Mouse (Mus musculus): Measurements from ENCODE around the gene Mamdc2.

Mamdc2 gene

DNA sequence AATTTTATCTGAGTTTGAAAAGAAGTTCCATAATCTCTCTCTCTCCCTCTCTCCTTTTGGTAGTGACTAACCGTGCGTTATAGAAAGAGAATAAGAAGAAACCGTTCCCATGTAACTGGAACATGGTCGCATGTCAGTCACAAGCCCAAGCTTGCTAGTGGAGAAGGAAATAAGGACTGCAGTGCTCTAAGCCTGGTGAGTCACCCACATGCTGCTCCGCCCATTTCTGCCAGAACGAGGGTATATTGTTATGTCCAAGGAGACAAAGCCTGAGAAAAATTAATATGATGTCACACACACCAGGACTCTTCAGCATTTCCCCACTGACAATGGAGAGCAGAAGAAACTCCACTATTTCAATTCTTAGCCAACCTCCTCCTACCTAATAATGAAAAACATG is 93.5 kb downstream of the Mamdc2 start:
- no peak for DNase-seq (ENCODE audit: low spot score)

DNA sequence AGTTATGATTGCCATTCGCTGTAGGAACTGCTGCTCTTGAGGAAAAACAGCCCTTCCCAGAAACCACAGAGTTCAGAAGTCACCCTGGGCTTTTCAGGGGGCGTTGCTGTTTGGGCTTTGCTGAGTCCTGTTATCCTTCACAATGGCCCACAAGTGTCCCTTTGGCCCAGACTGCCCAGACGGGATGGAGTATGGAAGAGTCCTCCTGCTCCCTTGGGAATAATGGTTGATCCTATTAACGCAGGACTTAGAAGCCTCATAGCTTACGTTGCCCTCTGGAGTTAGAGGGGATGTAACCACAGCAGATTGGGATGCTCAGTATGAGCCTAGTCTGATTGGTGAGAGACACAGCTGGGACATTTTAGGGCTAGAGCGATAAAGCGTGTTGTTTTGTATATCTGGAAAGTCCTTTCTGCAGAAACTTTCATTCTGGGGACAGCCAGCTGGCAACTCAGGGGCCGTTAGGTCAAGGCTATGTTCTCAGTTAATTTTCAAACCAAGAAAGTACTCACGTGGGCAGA is 94.3 kb downstream of the Mamdc2 start:
- no peak for DNase-seq (ENCODE audit: low spot score)

DNA sequence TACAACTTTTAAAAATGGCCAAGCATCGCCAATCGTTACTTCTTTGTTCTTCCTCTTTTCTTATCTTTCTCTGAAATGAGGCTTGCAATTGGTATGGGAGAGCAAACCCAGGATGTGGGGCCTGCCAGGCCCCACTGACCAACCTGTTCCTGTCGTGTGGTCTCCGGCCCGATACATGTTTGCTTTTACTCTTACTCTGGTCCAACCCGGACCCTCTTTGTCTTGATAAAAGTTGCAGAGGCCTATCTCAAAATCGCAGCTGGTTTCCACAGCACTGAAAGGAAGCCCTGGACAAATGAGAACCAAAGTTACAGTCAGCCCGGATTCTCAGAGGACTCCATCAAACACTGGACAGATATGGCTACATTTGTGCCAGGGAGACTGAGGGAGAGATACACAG is 95.1 kb downstream of the Mamdc2 start:
- no peak for DNase-seq (ENCODE audit: low spot score)

DNA sequence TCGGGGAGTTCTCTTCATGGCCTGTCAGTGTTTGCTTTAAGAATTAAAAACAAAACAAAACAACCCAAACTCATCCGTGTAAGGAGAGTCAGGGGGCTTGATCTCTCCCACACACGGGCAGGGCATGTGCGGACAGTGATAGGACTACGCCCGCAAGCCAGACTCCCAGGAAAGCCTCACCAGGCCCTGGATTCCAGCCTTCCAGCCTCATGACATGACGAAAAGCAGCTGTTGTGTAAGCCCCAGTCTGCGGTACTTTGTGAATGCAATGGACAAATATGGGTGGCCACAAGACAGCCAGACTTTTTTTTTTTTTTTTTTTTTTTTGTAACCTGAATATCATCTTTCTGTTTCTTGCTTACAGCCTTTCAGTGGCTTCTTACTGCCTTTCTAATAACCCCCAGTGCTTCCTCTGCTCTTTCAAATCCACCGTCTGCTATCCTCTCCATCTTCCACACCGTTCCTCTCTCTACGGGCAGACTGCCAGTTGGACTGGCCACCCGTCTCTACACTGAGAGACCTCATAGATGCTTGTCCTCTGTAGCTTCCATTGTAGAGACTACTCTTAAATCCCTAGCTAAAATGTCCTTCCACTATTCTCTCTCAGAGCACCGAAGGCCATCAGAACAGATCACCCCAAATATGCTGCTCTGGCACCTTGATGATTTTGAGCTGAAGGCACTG is 96.3 kb downstream of the Mamdc2 start:
- no peak for DNase-seq (ENCODE audit: low spot score)

DNA sequence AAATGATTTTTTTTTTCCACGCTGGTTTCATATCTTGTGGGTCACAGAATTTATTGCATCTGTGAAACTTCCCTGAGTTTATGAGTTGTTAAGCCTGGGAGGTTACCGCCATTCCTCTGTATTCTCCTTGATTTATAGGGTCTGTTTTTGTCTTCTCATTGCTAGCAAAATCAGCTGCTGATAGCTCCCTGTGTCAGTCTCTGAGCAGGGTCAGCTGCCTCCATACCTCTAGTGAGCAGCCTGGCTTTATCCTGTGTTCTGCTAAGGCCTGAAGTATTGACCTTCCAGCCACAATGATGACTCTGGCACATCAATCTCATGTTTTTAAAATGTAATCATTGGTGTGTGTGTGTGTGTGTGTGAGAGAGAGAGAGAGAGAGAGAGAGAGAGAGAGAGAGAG is 98.3 kb downstream of the Mamdc2 start:
- DNase-seq (ENCODE audit: low spot score), result no peak

DNA sequence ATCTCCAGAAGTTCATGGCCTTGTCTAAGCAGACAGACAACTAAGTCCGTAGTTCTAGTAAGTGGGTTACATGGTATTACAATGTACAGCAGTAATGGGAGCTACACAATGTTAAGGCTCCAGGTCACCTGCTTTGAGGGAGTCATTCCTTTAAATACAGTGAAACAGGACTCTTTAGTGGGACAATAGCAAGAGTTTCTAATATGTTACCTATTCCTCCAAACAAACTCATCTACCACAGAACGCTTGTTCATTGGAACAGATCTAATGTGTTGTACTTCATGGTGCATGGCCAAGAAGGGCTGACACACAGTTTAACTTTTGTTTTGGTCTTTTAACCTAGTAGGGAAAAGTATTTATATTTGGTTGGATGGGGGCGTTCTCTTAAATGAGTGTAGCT is 105.5 kb downstream of the Mamdc2 start:
- no peak for DNase-seq (ENCODE audit: low spot score)

DNA sequence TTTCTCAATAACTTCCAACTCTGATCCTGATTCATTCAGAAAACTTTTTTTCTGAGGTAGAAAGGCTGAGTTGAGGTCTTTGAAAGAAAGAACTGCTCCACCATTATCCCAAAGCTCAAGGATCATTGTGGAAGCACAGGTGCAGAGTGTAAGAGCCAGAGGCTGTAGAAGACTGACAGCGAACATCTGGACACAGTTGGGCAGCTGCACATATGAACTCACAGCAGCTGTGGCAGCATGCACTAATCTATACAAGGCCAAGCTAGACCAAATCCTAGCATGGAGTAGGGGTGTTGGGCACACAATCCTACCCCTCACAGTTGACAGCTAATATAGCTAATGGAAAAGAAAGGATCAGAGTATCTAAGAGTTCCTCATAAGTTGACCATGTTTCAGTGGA is 115.4 kb downstream of the Mamdc2 start:
- DNase-seq (ENCODE audit: low spot score), result no peak

DNA sequence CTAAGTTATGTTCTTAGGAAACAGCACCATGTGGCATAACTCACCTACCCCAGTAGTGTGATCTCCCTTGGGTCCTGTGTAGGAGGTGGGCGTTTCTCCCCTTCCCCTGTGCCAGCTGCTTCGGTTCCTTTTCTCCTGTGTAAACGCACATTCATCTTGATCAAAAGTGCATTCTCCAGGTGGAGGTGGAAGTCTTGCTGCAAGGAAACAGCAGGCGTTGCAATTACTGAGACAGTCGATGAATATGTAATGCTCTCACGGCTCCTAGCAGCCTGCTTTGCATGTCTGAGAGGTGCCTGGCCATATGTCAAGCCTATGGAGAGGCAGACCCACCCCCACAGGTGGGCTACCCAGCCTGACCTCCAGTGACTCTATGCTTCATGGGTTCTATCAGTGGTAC is 117.4 kb downstream of the Mamdc2 start:
- peak; percentile 13 for DNase-seq (ENCODE audit: low spot score)

DNA sequence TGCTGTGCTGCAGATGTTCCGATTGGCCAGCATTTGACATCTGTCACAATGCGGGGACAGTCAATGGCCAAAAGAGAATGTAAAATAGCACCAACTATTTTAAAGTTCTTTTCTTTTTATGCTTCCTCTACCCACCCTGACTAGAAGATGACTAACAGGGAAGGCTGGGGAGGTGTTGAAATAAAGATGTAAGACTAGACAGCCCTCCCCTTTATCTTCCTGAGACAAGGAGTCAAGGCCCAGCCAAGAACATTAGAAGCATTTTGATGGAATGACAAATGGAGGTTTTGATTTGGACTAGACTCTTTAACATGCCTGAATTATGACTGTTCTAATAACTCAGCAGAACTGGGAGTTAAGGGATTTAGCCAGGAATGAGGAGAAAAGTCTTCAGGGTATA is 118.9 kb downstream of the Mamdc2 start:
- DNase-seq (ENCODE audit: low spot score), result no peak

DNA sequence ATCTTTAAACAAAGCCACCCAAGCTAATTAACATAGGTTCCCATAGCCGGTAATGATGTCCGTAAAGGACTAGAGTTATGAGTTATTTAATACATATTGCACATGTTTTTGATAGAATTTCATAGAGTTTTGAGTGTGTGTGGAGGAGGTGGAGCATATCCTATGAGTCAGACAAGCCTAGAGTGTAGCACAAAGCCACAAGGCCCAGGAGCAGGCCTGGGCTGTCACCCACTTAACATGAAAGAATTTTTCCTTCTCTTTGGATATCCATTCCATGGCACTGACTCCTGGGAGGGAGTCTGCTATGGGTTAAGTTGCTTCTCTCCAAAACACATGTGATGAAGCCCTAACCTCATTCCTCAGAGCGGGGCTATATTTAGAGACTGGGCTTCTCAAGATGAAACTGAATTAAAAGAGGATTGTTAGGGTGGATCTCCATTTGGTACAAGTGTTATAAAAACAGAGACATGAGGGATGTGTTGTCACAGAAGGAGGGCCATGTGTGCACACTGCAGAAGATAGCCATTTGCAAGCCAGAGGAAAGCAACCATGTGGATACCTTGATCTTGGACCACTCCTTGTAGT is 121.1 kb downstream of the Mamdc2 start:
- no peak for DNase-seq (ENCODE audit: low spot score)

DNA sequence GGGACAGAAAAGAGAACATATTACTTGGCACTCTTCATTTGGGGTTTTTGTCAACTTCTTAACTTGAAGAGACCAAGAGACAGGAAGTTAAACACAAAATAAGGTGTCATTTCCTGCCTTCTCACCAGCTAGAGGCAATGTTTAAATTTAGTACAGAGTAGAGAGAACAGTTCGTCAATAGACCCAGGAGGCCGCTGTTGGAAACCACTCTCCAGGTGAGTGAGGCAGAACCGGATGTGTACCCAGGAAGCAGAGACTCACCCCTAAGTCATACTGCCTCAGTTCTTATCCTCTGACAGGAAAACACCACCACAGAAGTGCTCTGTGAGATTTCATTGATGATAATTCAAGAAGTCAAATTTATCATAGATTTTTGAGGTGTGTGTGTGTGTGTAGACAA is 125.1 kb downstream of the Mamdc2 start:
- DNase-seq (ENCODE audit: low spot score), result no peak

DNA sequence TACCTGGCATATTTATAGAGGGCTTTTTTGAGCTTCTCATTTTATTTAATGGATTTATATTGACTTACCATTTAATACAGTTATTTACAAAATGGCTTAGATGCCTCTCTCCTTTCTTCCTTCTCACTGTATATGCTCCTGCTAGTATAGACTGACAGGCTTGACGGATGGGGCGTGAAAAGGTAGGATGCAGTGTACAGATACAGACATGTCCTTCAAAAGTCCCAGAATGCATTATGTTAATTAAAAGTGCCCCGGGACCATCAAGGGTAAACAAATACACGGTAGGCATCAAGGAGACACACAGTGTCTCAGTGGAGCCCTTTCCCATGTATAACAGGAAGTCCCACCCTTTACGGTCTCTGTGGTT is 130.3 kb downstream of the Mamdc2 start:
- DNase-seq (ENCODE audit: low spot score), result no peak

DNA sequence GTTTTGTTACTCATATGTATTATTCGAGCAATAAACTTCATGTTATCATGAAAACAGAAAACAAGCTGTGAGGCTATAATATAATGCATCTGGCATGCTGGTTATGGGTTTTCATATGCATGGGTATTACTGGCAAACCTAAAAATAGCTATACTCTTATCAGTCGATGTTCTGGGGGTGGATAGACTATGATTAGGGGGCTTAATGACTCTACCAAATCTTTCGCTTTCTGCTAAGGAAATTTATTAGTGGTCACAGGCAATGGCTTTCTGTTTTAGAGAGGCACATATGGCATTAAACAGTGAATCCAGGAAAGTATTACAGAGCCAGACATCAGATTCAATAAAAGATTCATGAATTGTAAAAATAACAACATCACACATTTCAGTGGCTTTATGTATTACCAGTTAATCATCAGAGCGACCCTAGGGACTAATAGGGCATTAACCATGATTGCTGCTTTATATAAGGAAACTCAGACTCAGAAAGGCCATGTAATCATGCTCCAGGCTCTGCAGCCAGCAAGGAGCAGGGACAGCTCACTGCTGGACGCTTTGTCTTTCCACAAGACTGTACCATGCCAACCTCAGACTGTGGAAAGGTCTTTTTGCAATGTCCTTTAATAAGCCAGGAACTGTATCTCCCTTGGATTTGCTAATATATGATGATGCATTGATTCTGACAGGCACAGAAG is 130.8 kb downstream of the Mamdc2 start:
- no peak for DNase-seq (ENCODE audit: low spot score)

DNA sequence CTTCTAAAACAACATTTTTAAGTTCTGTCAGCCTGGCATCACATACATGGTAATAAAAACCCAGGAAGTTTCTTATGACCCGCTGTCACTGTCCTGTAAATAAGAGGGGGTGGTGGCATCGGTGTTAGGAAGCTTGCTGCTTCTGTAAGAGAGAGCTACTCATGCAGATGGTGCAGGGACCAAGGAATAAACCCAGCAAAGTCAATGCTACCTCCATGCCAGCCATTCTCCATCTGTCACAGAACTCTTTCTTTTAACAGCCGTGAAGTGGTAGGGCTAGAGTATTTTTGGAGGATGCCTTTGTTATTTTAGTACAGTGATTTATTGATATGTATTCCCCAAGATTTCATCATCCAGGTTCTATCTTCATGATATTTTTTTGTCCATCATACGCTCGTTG is 131.4 kb downstream of the Mamdc2 start:
- no peak for DNase-seq (ENCODE audit: low spot score)

DNA sequence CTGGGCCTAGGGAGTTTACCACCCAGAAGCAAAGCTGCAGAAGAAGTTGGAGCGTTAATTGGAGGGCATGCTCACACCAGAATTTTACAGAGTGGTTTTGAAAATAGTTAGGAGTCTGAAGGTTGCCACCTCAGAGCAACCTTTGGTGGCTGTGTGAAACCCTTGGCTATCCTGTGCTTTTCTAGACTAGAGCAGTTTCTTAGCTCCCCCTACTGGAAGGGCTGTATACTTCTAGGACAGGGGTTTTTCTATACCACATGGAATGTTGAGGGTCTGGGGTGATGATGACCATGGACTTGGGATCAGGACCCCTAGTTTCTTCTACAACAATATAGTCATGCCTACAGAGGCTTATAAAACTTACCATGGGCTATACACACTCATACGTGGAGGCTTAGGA is 138.3 kb downstream of the Mamdc2 start:
- no peak for DNase-seq (ENCODE audit: low spot score)

DNA sequence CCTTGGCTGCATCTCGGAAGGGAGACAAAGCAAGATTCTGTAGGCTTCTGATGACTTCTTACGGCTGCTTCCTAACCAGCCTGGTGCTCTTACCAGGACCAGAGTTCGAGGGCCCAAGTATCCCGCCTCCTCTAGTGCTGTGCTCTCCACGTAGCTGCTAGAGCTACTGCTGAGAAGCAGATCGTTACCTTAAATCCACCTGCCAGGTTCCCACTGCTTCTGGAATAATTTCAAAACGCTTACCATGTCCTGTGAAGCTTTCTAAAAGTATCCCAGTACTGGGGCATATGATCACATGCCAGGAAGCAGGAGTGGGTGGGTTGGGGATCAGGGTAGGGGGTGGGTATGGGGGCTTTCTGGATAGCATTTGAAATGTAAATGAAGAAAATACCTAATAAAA is 141.6 kb downstream of the Mamdc2 start:
- no peak for DNase-seq (ENCODE audit: low spot score)

DNA sequence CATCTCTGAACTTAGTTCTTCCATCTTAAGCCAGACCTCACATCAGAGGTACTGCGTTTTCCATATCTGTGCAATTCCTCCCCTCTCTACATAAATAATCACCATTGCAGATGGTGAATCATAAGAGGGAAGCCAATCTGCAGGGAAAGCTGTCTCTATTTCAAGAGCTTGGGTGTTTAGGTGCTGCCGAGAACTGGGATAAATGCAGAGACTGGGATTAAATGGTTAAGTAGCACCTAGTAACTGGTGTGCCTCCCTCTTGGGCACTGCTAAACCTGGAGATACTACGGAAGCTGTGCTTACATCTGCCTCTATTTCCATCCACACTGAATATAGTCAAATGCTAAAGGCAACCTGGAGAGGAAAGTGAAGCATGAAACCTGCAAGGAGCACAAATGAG is 148.3 kb downstream of the Mamdc2 start:
- no peak for DNase-seq (ENCODE audit: low spot score)

DNA sequence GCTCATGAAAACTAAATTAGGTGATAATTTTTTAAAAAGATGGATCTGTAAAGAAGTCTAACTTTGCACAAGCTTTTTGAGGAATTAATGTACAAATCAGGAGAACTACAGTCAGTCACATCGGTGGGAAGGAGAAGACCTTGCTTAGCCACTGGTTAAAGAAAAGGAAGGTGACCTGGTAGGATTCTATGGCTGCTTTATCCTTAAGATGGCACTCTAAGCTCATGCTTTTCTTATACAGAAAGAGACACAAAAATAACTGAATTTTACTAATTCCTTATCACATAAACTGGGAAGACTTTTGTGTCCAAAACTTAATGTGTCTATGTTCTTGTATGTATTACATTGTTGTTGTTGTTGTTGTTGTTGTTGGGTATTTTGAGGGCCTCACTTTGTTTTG is 149.3 kb downstream of the Mamdc2 start:
- no peak for DNase-seq (ENCODE audit: low spot score)

DNA sequence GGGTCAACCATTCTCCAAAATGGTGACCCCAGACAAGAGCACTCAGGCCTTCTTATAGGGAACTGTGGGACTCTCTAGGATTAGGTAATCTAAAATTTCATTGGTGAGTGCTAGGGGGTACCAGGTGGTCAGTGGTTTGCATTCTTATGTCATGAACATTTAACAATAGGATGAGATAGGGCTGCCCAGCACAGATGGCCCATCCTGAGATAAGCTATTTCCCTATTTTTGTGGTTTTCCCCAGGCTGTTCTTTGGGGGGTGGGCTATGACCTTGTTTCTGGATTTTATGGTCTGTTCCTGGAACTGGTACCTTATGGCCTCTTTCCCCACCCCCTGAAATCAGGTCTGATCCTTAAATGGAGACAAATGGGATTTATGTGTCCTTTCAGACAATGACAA is 151.1 kb downstream of the Mamdc2 start:
- DNase-seq (ENCODE audit: low spot score), result no peak

DNA sequence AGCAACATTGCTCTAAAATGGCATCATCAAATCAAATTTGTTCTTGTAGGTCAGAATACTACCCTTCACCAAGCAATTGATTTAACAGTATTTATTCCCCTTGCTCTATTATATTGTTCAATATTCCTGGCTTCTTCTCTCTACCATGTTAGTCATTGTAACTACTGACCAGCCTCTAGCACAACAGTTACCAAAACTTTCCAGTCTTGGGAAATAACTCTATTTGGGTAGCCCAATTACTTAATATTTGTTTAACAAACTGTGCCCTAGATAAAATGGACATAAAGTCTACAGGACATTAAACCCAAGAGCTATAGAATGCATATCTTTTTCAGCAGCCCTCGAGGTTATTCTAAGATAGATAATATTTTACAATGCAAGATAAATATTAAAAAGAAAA is 159.0 kb downstream of the Mamdc2 start:
- no peak for DNase-seq (ENCODE audit: low spot score)

DNA sequence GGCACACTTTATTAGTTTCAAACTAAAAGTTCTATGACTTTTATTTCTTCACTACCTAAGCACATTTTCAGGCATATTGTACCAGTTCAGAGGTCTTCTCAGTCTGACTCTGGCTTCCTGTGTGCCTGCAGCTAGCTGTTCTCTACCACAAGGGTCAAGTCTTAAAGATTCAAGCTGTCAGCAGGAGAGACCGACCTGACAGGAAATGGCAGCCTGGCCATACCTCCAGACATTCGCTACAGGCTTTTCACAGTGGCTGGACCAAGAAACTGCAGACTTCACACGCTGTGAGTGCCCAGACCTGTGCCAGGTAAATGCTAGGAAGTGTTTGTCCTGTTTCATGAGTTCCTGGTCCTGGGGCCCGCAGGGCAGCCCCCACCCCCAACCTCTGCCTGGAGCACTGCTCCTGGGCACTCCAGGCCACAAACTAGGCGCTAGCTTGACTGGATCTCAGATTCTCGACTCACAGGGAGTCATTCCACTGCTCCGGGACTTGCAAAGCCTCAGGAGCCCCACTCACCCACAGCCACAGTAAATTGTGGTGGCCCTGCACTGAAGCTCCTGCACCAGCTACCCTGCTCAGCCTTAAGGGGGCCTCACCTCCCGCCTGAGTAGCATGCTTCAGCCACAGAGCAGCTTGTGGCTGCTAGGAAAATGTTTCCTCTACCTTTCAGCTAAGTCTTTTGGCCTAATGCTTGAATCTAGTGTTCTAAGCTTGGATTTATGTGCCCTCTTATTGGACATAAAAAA is 166.2 kb downstream of the Mamdc2 start:
- DNase-seq (ENCODE audit: low spot score), result no peak

DNA sequence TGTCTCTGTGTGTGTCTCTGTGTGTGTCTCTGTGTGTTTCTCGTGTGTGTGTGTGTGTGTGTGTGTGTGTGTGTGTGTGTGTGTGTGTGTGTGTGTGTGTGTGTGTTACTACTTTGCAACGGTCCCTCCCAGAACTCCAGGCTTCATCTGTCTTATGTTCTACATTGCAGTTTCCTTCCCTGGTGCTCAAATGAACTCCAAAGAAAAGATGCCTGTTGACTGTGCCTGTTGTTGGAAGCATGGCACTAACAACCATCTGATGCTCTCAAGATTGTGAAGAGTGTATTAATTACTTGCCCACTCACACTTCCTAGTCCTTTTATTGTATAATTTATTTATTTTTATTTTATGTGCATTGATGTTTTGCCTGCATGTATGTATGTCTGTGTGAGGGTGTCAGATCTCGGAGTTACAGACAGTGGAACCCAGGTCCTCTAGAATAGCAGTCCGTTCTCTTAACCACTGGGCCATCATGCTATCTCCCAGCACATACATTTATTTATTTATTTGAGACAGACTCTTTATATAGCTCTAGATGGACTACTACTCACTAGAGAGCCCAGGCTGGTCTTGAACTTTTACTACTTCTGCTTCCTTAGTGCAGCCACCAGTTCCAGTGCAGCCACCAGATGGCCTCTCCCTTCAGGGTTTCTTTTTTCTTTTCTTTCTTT is 174.1 kb downstream of the Mamdc2 start:
- no peak for DNase-seq (ENCODE audit: low spot score)
